Mouse (Mus musculus) macrophage (primary cell): ENCODE results near the gene Sema3f. TPM values are rescaled to one million over a fixed set of nuclear protein-coding genes. Genes with fewer than 3 reads are reported as not detected.
"Not testable (repeated sequence)": the region's sequence is repeated elsewhere in the genome, so short reads cannot be mapped to it uniquely, and the experiment has no call there.

Experiments
- H3K27ac ChIP-seq: fragments of 350-480 bp; formaldehyde crosslinking; 2 replicates; pipeline ENCODE4 v1.9.0; 2021
- H3K36me3 ChIP-seq: fragments of 350-480 bp; formaldehyde crosslinking; 2 replicates; pipeline ENCODE4 v1.9.0; 2021; ENCODE audit errors: inconsistent target
- H3K4me3 ChIP-seq: fragments of 350-480 bp; formaldehyde crosslinking; 2 replicates; pipeline ENCODE4 v1.9.0; 2021; ENCODE audit errors: inconsistent target
- H3K79me2 ChIP-seq: fragments of 350-480 bp; formaldehyde crosslinking; 2 replicates; pipeline ENCODE4 v1.9.0; 2021; ENCODE audit errors: inconsistent target
- WGBS: methylation state at CpG from one replicate; pipeline ENCODE4 v1.1.7; 2026; ENCODE audit warnings: inconsistent platforms; ENCODE audit not compliant: missing documents; 5-methylcytosine and 5-hydroxymethylcytosine counted together
- polyA plus RNA-seq: library from polyadenylated mRNA; stranded (reverse); fragments of 250-400 nt; gene quantifications from 3 replicates; pipeline ENCODE4 v1.2.4, GENCODE M21; 2018; ENCODE audit warnings: inconsistent platforms

Gene Sema3f
- polyA plus RNA-seq, 1 experiment from 2014 or later, result not detected

DNA sequence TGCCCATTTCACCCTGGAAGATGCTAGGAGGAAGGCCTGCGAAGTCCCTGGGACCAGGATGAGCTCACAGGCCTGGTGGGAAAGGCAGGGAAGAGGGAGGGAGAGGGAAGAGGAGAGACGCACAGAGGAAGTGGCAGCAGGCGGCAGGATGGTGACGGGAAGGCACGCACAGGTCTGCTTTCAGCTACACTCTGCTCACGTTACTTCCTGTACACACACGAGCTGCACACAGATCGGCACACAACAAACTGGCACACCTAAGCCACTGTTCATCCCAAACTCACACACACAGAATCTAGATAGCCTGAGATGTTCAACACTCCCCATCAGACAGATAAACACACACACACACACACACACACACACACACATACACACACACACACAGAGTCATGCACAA lies 19.9 kb downstream of the Sema3f start:
- 28% methylated on average over 8 of the region's 8 CpGs for WGBS
- H3K79me2 ChIP-seq, result no peaks in the 10 kb centered on the region
- H3K36me3 ChIP-seq, result no peaks in the 10 kb centered on the region
- H3K4me3 ChIP-seq, result no peak overlapping the region
- H3K27ac ChIP-seq, result no peak overlapping the region

- Histone ChIP-seq H3K27ac (no peak overlapping the region), H3K79me2 (no peaks in the 10 kb centered on the region), H3K36me3 (no peaks in the 10 kb centered on the region), H3K4me3 (no peak overlapping the region)
- 79% methylated on average over 7 of the region's 7 CpGs for WGBS
These were observed 21.3 kb downstream of the Sema3f start for GRCm38 (mm10) chr9:107688939-107689338.

DNA sequence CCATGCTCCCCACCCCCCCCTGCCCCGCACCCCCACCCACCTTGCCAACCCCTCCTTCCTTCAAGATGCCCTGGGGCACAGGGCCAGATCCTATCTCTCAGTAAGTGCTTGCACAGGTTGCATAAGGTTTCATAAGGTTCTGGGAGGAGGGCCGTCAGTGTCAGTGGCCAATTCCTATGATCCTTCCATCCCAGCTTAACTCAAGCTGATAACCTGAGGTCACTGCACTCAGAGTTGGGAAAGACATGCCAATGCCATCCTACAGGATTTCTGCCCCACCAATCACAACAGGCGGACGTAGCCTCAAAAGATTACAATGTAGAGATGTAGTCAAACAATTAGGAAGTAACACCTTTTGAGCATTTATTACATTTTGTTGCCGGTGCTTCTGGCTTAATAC lies 21.9 kb downstream of the Sema3f start:
- 86% methylated on average over 5 of the region's 5 CpGs for WGBS
- Histone ChIP-seq H3K27ac (no peak overlapping the region), H3K4me3 (no peak overlapping the region), H3K79me2 (no peaks in the 10 kb centered on the region), H3K36me3 (no peaks in the 10 kb centered on the region)

- WGBS, result 38% methylated on average over 17 of the region's 17 CpGs
- H3K4me3 ChIP-seq, result no peak overlapping the region
- no peak overlapping the region for H3K27ac ChIP-seq
- no peaks in the 10 kb centered on the region for H3K79me2 ChIP-seq
- H3K36me3 ChIP-seq, result no peaks in the 10 kb centered on the region
These were observed 24.9 kb downstream of the Sema3f start for GRCm38 (mm10) chr9:107685231-107685981.

DNA sequence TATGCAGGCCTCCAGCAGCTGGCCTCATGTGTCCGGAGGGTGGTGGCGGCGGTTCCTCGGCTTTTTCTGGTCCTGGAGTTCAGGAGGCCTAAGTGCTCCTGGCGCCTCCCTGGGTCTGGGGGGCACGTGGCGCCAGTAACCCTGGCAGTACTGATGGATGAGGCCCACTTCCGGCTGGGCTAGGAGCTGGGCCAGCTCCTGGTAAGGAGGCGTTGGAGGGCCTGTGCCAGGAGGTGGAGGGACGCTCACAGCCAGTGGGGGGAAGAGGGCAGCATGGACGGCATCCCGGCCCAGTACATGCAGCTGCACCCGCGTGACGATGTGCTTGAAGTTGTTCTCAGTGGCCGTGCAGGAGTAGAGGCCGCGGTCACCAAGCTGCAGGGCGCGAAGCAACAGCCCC lies 27.9 kb downstream of the Sema3f start:
- H3K79me2 ChIP-seq, result no peaks in the 10 kb centered on the region
- H3K27ac ChIP-seq, result no peak overlapping the region
- WGBS, result 90% methylated on average over 20 of the region's 20 CpGs
- no peak overlapping the region for H3K4me3 ChIP-seq
- no peaks in the 10 kb centered on the region for H3K36me3 ChIP-seq

DNA sequence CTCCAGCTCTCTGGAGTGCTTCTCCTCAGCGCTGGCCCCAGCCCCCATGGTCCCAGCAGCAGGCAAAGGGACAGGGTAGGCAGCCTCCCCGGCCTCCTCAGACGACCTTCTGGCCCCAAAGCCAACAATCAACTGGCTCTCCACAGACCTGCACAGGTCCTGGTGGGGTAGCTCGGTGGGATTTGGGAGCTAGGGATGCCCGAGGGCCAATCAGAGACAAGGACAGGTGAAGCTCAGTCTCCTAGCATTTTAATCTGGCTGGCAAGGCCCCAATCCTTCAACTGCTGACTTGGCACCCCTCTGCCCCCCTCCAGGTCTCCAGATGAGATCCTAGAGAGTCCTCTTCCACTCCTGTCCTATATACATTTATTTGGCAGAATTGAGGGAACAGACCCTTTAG lies 30.8 kb downstream of the Sema3f start, which contains the start of gene Gnat1:
Gnat1 (minus strand) TSS at position 212 of the 400 bp plus-strand sequence.
- Histone ChIP-seq H3K4me3 (no peak within 1 kb of the TSS), H3K36me3 (no peaks in the 10 kb centered on the region), H3K27ac (no peak within 1 kb of the TSS), H3K79me2 (no peaks in the 10 kb centered on the region)
- WGBS, result 74% methylated on average over 5 of the region's 5 CpGs

DNA sequence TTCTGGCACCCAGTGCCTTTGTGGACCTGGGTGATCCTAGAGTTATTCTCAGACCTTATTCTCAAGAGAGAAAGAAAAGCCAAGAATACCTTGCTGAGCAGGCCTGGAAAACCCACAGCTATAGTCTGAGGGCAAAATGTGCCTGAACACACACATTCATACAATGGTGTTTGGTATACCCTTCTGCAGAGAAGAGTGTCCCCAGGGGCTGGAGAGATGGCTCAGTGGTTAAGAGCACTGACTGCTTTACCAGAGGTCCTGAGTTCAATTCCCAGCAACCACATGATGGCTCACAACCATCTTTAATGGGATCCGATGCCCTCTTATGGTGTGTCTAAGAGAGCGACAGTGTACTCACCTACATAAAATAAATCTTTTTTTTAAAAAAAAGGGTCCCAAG lies 31.4 kb downstream of the Sema3f start:
- Histone ChIP-seq H3K79me2 (no peaks in the 10 kb centered on the region), H3K36me3 (no peaks in the 10 kb centered on the region), H3K27ac (no peak overlapping the region), H3K4me3 (no peak overlapping the region)
- WGBS, result 100% methylated on average over 2 of the region's 2 CpGs

DNA sequence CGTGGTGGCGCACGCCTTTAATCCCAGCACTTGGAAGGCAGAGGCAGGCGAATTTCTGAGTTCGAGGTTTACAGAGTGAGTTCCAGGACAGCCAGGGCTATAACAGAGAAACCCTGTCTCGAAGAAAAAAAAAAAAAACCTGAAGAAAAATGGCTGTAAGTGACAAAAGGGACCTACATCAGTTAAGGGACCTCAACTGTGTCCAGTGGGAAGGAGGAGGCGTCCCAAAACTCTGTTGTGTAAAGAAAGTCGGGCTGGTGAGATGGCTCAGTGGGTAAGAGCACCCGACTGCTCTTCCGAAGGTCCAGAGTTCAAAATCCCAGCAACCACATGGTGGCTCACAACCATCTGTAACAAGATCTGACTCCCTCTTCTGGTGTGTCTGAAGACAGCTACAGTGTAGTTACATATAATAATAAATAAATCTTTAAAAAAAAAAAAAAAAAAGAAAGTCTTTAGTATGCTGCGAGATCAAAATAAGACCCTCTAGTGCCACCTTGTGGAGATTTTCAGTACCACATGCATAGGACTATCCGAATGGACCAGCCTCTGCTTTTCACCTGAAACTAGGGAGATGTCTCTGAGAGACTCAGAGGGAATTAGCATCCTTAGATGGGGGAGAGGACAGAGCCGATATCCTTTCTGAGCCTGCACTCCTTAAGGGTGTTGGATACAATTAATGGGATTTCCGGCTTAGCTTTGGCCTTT lies 32.3 kb downstream of the Sema3f start:
- H3K4me3 ChIP-seq, H3K79me2 ChIP-seq, H3K27ac ChIP-seq, H3K36me3 ChIP-seq: not testable (repeated sequence)
- 40% methylated on average over 12 of the region's 14 CpGs for WGBS

DNA sequence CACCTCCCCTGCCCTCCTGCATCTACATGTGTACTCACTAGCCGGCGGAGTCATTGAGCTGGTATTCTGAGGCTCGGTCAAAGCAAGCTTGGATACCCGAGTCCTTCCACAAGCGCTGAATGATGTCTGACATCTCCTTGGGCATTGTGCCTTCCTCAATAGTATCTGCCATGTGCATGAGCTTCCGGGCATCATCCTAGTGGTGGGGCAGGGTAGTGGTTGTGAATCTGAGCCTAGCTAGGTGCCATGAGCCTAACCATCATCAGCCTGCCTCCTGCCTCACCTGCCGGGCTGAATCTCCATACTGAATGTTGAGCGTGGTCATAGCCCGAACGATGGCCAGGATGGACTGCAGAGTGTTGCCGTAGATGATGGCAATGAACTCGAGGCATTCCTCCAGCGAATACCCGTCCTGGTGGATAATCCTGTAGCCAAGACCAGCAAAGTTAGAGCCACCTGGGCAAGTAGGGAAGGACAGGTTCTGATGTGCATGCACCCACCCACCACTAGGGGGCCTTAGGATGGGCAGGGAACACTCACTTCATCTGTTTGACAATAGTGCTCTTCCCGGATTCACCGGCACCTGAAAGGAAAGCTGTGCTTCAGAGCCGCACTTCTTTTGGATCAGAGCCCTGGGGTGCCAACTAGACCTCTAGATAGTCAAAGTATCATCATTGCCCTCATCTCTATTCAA lies 33.0 kb downstream of the Sema3f start:
- 26% methylated on average over 17 of the region's 17 CpGs for WGBS
- H3K27ac ChIP-seq, result no peak overlapping the region
- no peaks in the 10 kb centered on the region for H3K79me2 ChIP-seq
- no peak overlapping the region for H3K4me3 ChIP-seq
- H3K36me3 ChIP-seq, result no peaks in the 10 kb centered on the region

- 6% methylated on average over 24 of the region's 25 CpGs for WGBS
- Histone ChIP-seq H3K4me3 (no peak overlapping the region), H3K27ac (no peak overlapping the region), H3K36me3 (no peaks in the 10 kb centered on the region), H3K79me2 (no peaks in the 10 kb centered on the region)
These were observed 34.0 kb downstream of the Sema3f start for GRCm38 (mm10) chr9:107676302-107676701.

DNA sequence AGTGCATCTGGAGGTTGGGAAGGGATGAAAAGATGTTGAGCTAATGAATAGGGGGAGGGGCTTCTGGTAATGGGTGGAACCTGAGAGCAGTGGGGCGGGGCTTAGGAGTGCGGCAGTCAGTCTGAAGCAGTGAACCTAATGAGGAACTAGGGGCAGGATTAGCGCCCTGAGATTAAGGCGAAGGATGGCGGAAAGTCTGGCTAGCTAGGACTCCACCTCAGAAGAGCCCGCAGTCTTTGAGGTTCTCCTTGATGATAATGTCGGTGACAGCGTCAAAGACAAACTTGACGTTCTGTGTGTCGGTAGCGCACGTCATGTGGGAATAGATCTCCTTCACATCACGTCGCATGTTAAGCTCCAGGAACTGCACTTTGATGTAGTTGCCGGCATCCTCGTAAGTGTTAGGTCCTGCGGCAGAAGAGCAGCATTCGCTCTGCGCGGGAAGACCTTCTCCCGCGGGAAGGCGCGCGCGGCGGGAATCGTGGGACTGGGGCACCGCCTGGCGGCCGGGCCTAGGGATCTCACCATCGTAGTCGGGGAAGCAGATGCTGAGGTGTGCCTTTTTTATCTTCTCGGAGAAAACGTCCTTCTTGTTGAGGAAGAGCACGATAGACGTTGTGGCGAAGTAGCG lies 34.5 kb downstream of the Sema3f start:
- Histone ChIP-seq H3K79me2 (no peaks in the 10 kb centered on the region), H3K27ac (no peak overlapping the region), H3K4me3 (no peak overlapping the region), H3K36me3 (no peaks in the 10 kb centered on the region)
- WGBS, result under 1% methylated on average over 39 of the region's 39 CpGs

DNA sequence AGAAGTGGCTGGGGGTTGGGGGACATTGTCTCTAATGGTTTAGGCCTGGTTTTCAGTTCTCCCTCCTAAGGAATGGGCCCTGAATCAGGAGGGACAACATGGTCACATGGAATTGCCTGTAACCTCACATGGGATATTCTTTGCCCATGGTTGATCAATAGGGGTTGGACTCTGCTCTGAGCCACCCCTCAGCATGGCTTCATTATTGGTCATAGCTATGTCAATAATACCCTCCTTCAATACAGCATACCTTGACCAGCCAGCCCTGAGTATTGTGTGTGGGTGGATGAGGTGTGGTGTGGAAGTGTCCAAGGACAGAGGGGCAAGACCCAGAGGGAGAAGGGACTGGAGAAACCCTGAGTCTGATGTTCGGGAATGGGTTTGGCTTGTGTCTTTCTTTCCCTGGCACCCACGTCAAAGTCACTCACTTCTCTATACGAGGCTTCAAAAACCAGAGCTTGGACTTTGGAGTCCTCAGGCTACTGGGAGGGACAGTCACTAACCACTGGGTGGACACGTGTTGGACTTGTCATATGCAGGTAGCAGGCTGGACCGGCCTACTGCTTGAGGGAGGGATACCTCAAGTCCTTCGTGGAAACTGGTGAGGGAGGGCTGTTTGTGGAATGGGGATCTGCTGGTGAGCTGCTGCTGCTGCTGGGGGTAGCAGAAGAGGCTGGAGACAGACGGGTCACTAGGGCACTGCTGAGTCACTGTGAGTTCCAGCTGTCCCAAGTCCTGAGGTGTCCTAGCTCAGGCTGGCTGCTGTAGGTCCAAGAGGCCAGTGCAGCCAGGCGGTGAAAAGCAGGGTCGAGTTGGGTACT lies 35.5 kb downstream of the Sema3f start:
- H3K36me3 ChIP-seq, result no peaks in the 10 kb centered on the region
- 85% methylated on average over 9 of the region's 9 CpGs for WGBS
- H3K4me3 ChIP-seq, result no peak overlapping the region
- H3K79me2 ChIP-seq, result no peaks in the 10 kb centered on the region
- H3K27ac ChIP-seq, result no peak overlapping the region

GRCm38 (mm10) chr9:107670259-107670658 lies 40.0 kb downstream of the Sema3f start:
- H3K27ac ChIP-seq, result no peak overlapping the region
- no peaks in the 10 kb centered on the region for H3K36me3 ChIP-seq
- H3K79me2 ChIP-seq, result no peaks in the 10 kb centered on the region
- 93% methylated on average over 5 of the region's 5 CpGs for WGBS
- H3K4me3 ChIP-seq, result no peak overlapping the region

- 89% methylated on average over 9 of the region's 9 CpGs for WGBS
- Histone ChIP-seq H3K4me3 (no peak within 1 kb of the TSS), H3K79me2 (no peaks in the 10 kb centered on the region), H3K36me3 (no peaks in the 10 kb centered on the region), H3K27ac (no peak within 1 kb of the TSS)
These were observed 40.8 kb downstream of the Sema3f start, which contains the start of gene Slc38a3 for GRCm38 (mm10) chr9:107669480-107669945. TSS of gene Slc38a3 (minus strand) at chr9:107669530.
